Mouse (Mus musculus) hindbrain, embryonic 14.5 days (tissue): ENCODE measurements at regions not wholly inside any gene's neighbourhood (a gene's known extent, or its start where the extent isn't known, plus 50 kb on each side); places are given as distances from the start of the nearest gene placed in this dataset.

ENCODE experiments used
- ATAC-seq: fragments of 200-750 bp; cut with Nextera tagmentation; 2 replicates; pipeline ENCODE4 v1.8.0; 2017; ENCODE audit warnings: moderate number of reproducible peaks, mild to moderate bottlenecking, moderate TSS enrichment, moderate library complexity; ENCODE audit not compliant: low FRiP score
- DNase-seq: peaks from one replicate; pipeline ENCODE4 v3.0.0-alpha.2; 2015; ENCODE audit warnings: low spot score
- H3K27ac ChIP-seq: fragments of 300-500 bp; sonication (generic); 2 replicates; pipeline ENCODE4 v1.5.1; 2014; ENCODE audit warnings: mild to moderate bottlenecking, moderate library complexity
- H3K27me3 ChIP-seq: fragments of 300-500 bp; sonication (generic); 2 replicates; pipeline ENCODE4 v1.6.1; 2014; ENCODE audit warnings: mild to moderate bottlenecking, low read length, mixed read lengths; ENCODE audit not compliant: control insufficient read depth, insufficient read depth
- H3K36me3 ChIP-seq: fragments of 300-500 bp; sonication (generic); replicated peaks from 2 replicates; pipeline ENCODE4 v1.6.1; 2014; ENCODE audit not compliant: control insufficient read depth, insufficient read depth
- H3K4me1 ChIP-seq: fragments of 300-500 bp; sonication (generic); replicated peaks from 2 replicates; pipeline ENCODE4 v1.6.1; 2014; ENCODE audit warnings: antibody characterized with exemption, low read length, mixed read lengths; ENCODE audit not compliant: control insufficient read depth, insufficient read depth
- H3K4me2 ChIP-seq: fragments of 300-500 bp; sonication (generic); replicated peaks from 2 replicates; pipeline ENCODE4 v1.6.1; 2014; ENCODE audit warnings: mild to moderate bottlenecking, moderate library complexity
- H3K4me3 ChIP-seq: fragments of 300-500 bp; sonication (generic); replicated peaks from 2 replicates; pipeline ENCODE4 v1.5.1; 2014; ENCODE audit warnings: mild to moderate bottlenecking, low read length
- H3K9ac ChIP-seq: fragments of 300-500 bp; sonication (generic); 2 replicates; pipeline ENCODE4 v1.6.1; 2014
- H3K9me3 ChIP-seq: fragments of 300-500 bp; sonication (generic); 2 replicates; pipeline ENCODE4 v1.6.1; 2016; ENCODE audit warnings: low read length; ENCODE audit not compliant: control insufficient read depth
- whole genome bisulfite sequencing: fragments of 180-500 bp; shearing (Covaris S2); extraction: QIAGEN DNeasy Blood & Tissue Kit; methylation state at CpG from one replicate; pipeline ENCODE4 v1.1.7; 2014; 5-methylcytosine and 5-hydroxymethylcytosine counted together

DNA sequence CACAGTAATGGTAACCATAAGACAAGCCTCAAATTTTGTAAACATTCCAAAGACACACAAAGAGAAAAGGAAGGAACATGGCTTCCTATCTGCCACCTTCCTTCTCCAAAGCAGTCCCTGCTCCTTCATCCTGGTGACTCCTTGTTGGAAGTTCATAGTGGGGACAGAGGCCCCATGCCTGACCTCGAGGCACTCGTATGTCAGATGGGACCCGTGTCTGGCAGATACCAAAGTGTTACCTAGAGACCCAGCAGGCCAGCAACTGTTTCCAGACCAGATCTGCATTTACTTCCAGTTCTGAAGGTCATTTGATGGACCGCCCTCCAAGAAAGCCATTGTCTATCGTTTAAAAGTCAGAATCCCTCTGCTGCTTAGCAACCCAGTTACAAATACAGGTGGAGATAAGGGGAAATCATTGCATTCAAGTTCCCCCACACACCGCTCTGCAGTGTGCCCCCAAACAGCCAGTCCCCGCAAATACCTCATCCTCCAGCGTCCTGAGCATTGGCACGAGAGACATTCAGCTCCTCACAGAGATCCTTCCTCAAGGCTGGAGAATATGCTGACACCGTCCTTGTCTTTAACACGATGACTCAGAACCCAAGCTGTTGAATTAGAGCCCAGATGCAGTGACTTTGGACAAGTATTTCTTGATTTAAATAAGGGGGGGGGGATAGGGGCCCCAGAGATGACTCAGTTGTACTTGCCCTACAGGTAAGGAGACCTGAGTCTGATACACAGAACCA is 283.2 kb upstream of the Jmjd1c start:
- H3K9me3 ChIP-seq: no peaks in the 10 kb centered on the region
- DNase-seq (no peak), ATAC-seq (no peak)
- no peak overlapping the region for H3K4me3 ChIP-seq
- no peak overlapping the region for H3K9ac ChIP-seq
- H3K36me3 ChIP-seq: no peaks in the 10 kb centered on the region
- 87% methylated on average over 11 of the region's 11 CpGs for WGBS
- no peaks in the 10 kb centered on the region for H3K4me1 ChIP-seq
- H3K4me2 ChIP-seq: no peak overlapping the region
- no peak overlapping the region for H3K27ac ChIP-seq
- no peaks in the 10 kb centered on the region for H3K27me3 ChIP-seq

DNA sequence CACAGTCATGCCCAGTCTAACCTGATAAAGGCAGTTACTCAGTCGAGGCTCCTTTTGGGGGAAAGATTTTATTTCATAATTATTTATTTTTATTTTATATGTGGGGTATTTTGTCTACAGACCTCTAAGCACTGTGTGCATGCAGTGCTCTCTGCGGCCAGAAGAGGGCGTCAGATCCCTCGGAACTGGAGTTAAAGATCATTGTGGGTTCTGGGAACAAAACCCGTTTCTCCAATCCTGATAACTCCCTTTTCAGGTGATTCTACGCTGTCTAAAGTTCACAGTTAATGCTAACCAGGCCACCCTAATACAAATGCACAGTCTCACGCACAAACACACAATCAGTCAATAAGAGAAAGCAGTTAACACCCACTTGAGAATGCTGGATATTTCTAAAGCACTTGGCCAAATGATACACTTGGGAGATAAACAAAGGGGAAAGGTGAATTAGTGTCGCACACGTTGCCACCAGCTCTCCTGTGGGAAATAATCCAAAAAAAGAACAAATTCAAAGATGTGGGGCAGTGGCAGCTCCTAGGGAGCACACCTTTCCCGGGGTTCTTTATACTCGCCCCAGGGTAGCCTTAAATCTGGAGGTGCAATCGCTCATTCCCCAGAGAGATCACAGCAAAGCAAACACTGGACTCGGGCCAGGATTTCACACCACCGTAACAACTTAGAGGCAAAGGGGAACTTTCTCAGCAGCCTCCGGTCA is 281.9 kb upstream of the Jmjd1c start:
- no peaks in the 10 kb centered on the region for H3K9me3 ChIP-seq
- H3K27me3 ChIP-seq: no peaks in the 10 kb centered on the region
- no peak overlapping the region for H3K4me3 ChIP-seq
- H3K9ac ChIP-seq: no peak overlapping the region
- H3K36me3 ChIP-seq: no peaks in the 10 kb centered on the region
- ATAC-seq (0 out of 2 replicates have a peak, but pooled peaks have one; percentile 11), DNase-seq (no peak)
- no peak overlapping the region; the same call in 1 of the 2 replicates for H3K4me2 ChIP-seq
- H3K4me1 ChIP-seq: no peaks in the 10 kb centered on the region
- WGBS: 17% methylated on average over 15 of the region's 15 CpGs
- no peak overlapping the region for H3K27ac ChIP-seq

DNA sequence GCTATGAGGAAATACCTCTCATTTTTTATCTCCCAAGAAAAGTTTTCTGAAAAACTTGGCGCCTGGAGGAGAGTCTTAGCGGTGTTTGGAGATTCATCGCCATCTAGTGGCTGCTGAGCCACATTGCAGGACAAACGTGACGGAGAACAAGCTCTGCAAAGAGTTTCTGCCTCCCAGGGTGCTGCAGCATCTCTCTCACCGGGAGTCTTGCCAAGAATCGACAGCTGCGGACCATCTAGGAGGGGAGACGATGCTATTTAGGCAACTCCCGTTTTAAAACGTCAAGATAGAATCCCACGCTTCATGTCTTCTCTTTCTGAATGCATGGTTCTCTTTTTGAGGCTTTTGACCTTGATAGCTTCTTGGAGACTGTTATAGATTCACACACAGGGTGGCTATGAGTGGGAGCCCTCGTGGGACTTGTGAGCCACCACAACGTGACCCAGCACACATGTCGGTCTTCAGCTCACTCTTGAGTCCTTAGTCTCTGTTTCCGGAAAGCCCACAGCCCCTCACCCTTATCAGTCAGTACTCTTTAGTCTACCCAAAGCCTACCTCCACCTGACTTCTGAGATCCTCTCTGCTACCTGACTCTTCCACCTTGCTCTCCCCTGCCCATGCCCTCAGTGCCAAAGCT is 281.2 kb upstream of the Jmjd1c start:
- ATAC-seq (peak; percentile 47; the same call in 1 of the 2 replicates), DNase-seq (peak; percentile 87)
- no peak overlapping the region; the same call in 1 of the 2 replicates for H3K4me2 ChIP-seq
- 13% methylated on average over 16 of the region's 16 CpGs for WGBS
- H3K27me3 ChIP-seq: no peaks in the 10 kb centered on the region
- H3K4me1 ChIP-seq: no peaks in the 10 kb centered on the region
- H3K27ac ChIP-seq: no peak overlapping the region
- no peaks in the 10 kb centered on the region for H3K9me3 ChIP-seq
- H3K36me3 ChIP-seq: no peaks in the 10 kb centered on the region
- no peak overlapping the region for H3K4me3 ChIP-seq
- H3K9ac ChIP-seq: no peak overlapping the region

DNA sequence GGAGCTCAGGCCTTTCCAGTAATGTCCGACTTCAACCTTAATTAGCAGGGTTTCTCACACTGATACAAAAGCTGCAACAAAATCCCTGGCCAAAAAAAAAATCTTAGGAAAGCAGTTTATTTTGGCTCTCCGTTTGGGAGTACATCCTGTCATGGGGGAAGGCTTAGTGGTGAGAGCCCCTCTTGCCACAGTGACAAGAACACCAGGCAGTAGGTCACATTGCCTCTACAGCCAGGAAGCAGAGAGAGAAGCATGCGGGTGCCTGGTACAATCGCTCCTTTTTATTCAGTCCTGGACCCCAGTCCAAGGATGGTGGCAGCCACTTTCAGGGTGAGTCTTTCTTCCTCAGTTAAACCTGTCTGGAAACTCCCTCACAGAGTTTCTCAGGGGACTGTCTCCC is 280.0 kb upstream of the Jmjd1c start:
- no peaks in the 10 kb centered on the region for H3K4me1 ChIP-seq
- DNase-seq: no peak
- no peaks in the 10 kb centered on the region for H3K9me3 ChIP-seq

DNA sequence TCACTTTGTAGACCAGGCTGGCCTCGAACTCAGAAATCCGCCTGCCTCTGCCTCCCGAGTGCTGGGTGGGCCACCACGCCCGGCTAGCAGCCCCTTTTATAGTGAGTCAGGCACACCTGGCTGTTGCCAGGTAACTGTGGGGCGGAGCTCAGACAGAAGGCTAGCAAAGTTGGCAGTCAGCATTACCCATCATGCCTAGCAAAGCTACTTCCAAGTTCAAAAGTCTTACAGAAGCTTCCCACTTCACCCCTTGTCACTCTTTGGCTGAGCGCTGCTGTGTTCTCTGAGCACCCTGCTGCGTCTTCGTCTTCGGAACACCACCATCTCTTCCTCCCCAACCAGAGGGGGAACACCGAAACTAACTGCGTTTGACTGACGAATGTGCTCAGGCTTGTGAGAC is 279.1 kb upstream of the Jmjd1c start:
- Histone ChIP-seq H3K4me1 (no peaks in the 10 kb centered on the region), H3K27ac (no peak overlapping the region), H3K9me3 (no peaks in the 10 kb centered on the region), H3K36me3 (no peaks in the 10 kb centered on the region), H3K9ac (no peak overlapping the region), H3K27me3 (no peaks in the 10 kb centered on the region), H3K4me3 (no peak overlapping the region), H3K4me2 (no peak overlapping the region)
- no peak for ATAC-seq
- DNase-seq: no peak
- WGBS: 85% methylated on average over 13 of the region's 13 CpGs

More for the DNA sequence above, 280.0 kb upstream of the Jmjd1c start:
- no peak overlapping the region for H3K4me3 ChIP-seq
- 83% methylated on average over 4 of the region's 4 CpGs for WGBS
- no peak for ATAC-seq
- no peak overlapping the region for H3K9ac ChIP-seq
- no peaks in the 10 kb centered on the region for H3K27me3 ChIP-seq
- H3K27ac ChIP-seq: no peak overlapping the region
- H3K36me3 ChIP-seq: no peaks in the 10 kb centered on the region
- H3K4me2 ChIP-seq: no peak overlapping the region

- Histone ChIP-seq H3K9me3 (no peaks in the 10 kb centered on the region), H3K36me3 (no peaks in the 10 kb centered on the region), H3K27me3 (no peaks in the 10 kb centered on the region), H3K27ac (no peak overlapping the region), H3K4me2 (no peak overlapping the region), H3K9ac (no peak overlapping the region), H3K4me3 (no peak overlapping the region), H3K4me1 (no peaks in the 10 kb centered on the region)
- 84% methylated on average over 7 of the region's 7 CpGs for WGBS
- DNase-seq: no peak
- no peak for ATAC-seq
These were observed 278.0 kb upstream of the Jmjd1c start for GRCm38 (mm10) chr10:66817876-66818275.

DNA sequence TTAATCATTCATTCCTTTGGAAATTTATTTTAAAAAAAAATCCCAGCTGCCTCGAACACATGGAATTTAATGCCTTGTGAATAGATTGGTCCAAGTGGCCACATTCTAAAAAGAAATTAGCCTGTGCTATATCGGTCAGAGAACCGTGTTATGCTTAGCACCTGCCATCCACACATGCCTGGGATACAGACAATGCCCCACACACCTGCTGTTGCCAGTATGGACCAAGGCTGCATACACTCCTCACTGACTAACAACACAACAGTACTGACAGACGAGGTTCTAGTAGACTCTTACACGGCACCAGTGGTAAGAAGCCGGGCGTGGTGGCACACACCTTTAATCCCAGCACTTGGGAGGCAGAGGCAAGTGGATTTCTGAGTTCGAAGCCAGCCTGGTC is 276.4 kb upstream of the Jmjd1c start:
- Histone ChIP-seq H3K36me3 (no peaks in the 10 kb centered on the region), H3K4me3 (no peak overlapping the region), H3K27ac (no peak overlapping the region), H3K9ac (no peak overlapping the region), H3K9me3 (no peaks in the 10 kb centered on the region), H3K4me1 (no peaks in the 10 kb centered on the region), H3K27me3 (no peaks in the 10 kb centered on the region), H3K4me2 (no peak overlapping the region)
- ATAC-seq (no peak), DNase-seq (no peak)
- 87% methylated on average over 8 of the region's 8 CpGs for WGBS

- DNase-seq: no peak
- Histone ChIP-seq H3K4me3 (no peak overlapping the region), H3K9ac (no peak overlapping the region), H3K9me3 (no peaks in the 10 kb centered on the region), H3K27me3 (no peaks in the 10 kb centered on the region), H3K36me3 (no peaks in the 10 kb centered on the region), H3K27ac (no peak overlapping the region), H3K4me2 (no peak overlapping the region), H3K4me1 (no peaks in the 10 kb centered on the region)
- no peak for ATAC-seq
- 84% methylated on average over 3 of the region's 3 CpGs for WGBS
These were observed 270.2 kb upstream of the Jmjd1c start for GRCm38 (mm10) chr10:66825737-66826136.

DNA sequence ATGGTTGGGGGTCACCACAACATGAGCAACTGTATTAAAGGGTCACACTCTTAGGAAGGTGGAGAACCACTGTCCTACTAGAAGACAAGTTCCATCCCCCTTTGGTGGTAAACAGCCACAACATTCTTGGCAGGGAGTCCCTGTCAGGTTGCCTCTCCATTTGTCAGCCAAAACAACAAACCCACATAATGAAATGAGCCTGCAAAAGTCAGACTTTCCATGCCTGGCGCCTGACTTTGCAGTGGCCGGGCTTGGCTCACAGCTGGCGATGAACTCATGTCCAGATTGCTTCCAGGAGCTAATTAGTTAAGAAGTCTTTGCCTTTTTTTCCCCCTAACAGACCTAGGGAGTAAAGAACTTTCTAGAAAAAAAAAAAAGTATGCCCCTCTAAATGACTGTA is 269.6 kb upstream of the Jmjd1c start:
- WGBS: 77% methylated on average over 3 of the region's 3 CpGs
- H3K36me3 ChIP-seq: no peaks in the 10 kb centered on the region
- H3K4me2 ChIP-seq: no peak overlapping the region
- no peak overlapping the region for H3K9ac ChIP-seq
- no peak for DNase-seq
- H3K27ac ChIP-seq: no peak overlapping the region
- no peaks in the 10 kb centered on the region for H3K27me3 ChIP-seq
- no peak overlapping the region for H3K4me3 ChIP-seq
- no peaks in the 10 kb centered on the region for H3K9me3 ChIP-seq
- ATAC-seq: no peak
- H3K4me1 ChIP-seq: no peaks in the 10 kb centered on the region
